16 mouse cellular contexts compared by ENCODE assay signal in genomic region chr8:115006561-115006960, GRCm38 (mm10).
DNase-seq lines count a peak whose midpoint lies in the region; ATAC-seq and TF ChIP-seq lines count a peak whose summit lies in the region.
"Had no signal": no experiment of that assay in that cellular context is flagged by ENCODE, and none has a peak within 500 bp of the region (broad histone marks: within the 10 kb centered on the region; RNA-seq: fewer than 3 reads in every experiment).

No protein-coding gene starts in this region.

- TF ChIP-seq CTCF in intestine, postnatal 0 days (IDR thresholded peaks at IDR 0.05; ENCODE audit: low read depth): no peak
- TF ChIP-seq CTCF in cerebellum, adult 2 months (IDR thresholded peaks at IDR 0.05; ENCODE audit: borderline replicate concordance, insufficient read depth, low read depth, low read length): no peak

- H3K36me3 ChIP-seq in midbrain, embryonic 10.5 days: no peaks in the 10 kb centered on the region
- H3K36me3 ChIP-seq in midbrain, embryonic 13.5 days: no peaks in the 10 kb centered on the region
- H3K36me3 ChIP-seq in intestine, postnatal 0 days (ENCODE audit: control insufficient read depth, insufficient read depth): no peaks in the 10 kb centered on the region
- H3K36me3 ChIP-seq: forebrain, embryonic 12.5 days had no signal

- no peaks in the 10 kb centered on the region for H3K9me3 ChIP-seq in midbrain, embryonic 10.5 days (replicated peaks)
- H3K9me3 ChIP-seq in midbrain, embryonic 13.5 days: no peaks in the 10 kb centered on the region
- no peaks in the 10 kb centered on the region for H3K9me3 ChIP-seq in intestine, postnatal 0 days (ENCODE audit: control insufficient read depth)
- H3K9me3 ChIP-seq: forebrain, embryonic 12.5 days had no signal

- DNase-seq in heart, postnatal 4 days: peak; percentile 24
- DNase-seq in heart, postnatal 25 days (ENCODE audit: low spot score): no peak
- peak; percentile 55 for DNase-seq in midbrain, embryonic 10.5 days (ENCODE audit: low spot score)
- DNase-seq in adrenal gland, postnatal 36 days: peak; percentile 40 to 45
- DNase-seq in mesoderm, embryonic 11.5 days (ENCODE audit: low read depth, low spot score): peak; percentile 63
- DNase-seq in cerebellum, adult 2 months: no peak
- DNase-seq: cerebellum, adult 11-12 months; gastrocnemius, postnatal 10 days; spleen, adult 18-20 months; thymus, postnatal 25 days had no signal

- H3K4me3 ChIP-seq in midbrain, embryonic 10.5 days: no peak overlapping the region
- no peak overlapping the region for H3K4me3 ChIP-seq in midbrain, embryonic 13.5 days (replicated peaks)
- no peak overlapping the region for H3K4me3 ChIP-seq in intestine, postnatal 0 days (ENCODE audit: low read depth, low read length)
- H3K4me3 ChIP-seq in cerebellum, adult 2 months (replicated peaks; ENCODE audit: insufficient read depth, low read depth, low read length): no peak overlapping the region
- H3K4me3 ChIP-seq: forebrain, embryonic 12.5 days had no signal

- ATAC-seq in midbrain, embryonic 13.5 days: no peak
- ATAC-seq in intestine, postnatal 0 days: no peak
- ATAC-seq: inflammation-experienced regulatory T-cells, adult 6 months; midbrain, embryonic 16.5 days had no signal

- intact Hi-C loops in heart, postnatal 25 days (cut with DNase I): no loop called here

- H3K9ac ChIP-seq in midbrain, embryonic 13.5 days (replicated peaks): no peak overlapping the region
- no peak overlapping the region for H3K9ac ChIP-seq in intestine, postnatal 0 days (ENCODE audit: low read depth, low read length)
- H3K9ac ChIP-seq: forebrain, embryonic 12.5 days; liver, embryonic 14.5 days had no signal

- H3K4me1 ChIP-seq in midbrain, embryonic 10.5 days: peaks cover 52% of the 10 kb centered on the region
- peaks cover 23% of the 10 kb centered on the region for H3K4me1 ChIP-seq in midbrain, embryonic 13.5 days (replicated peaks)
- no peaks in the 10 kb centered on the region for H3K4me1 ChIP-seq in intestine, postnatal 0 days (replicated peaks; ENCODE audit: control insufficient read depth, insufficient read depth, low read length)
- peaks cover 6% of the 10 kb centered on the region; the same call in 1 of the 2 replicates for H3K4me1 ChIP-seq in cerebellum, adult 2 months (ENCODE audit: control insufficient read depth, insufficient read depth, low read length)

- WGBS in midbrain, embryonic 10.5 days: 24% methylated on average over 8 of the region's 8 CpGs
- 27% methylated on average over 8 of the region's 8 CpGs for WGBS in midbrain, embryonic 13.5 days
- WGBS in intestine, postnatal 0 days: 81% methylated on average over 8 of the region's 8 CpGs
- WGBS in cerebellum, adult 2 months: 59% methylated on average over 8 of the region's 8 CpGs

- H3K4me2 ChIP-seq in midbrain, embryonic 13.5 days (replicated peaks): no peak overlapping the region
- H3K4me2 ChIP-seq in intestine, postnatal 0 days (replicated peaks; ENCODE audit: low read depth): no peak overlapping the region
- H3K4me2 ChIP-seq: forebrain, embryonic 12.5 days had no signal

- no peak for TF ChIP-seq POLR2A in cerebellum, adult 2 months (IDR thresholded peaks at IDR 0.05; ENCODE audit: borderline replicate concordance, insufficient read depth, low read length)

- peaks cover 25% of the 10 kb centered on the region for H3K27me3 ChIP-seq in midbrain, embryonic 10.5 days (ENCODE audit: low read depth, poor library complexity, severe bottlenecking)
- H3K27me3 ChIP-seq in midbrain, embryonic 13.5 days: peaks cover 10% of the 10 kb centered on the region
- no peaks in the 10 kb centered on the region for H3K27me3 ChIP-seq in intestine, postnatal 0 days (replicated peaks; ENCODE audit: control insufficient read depth, insufficient read depth, low read length)
- H3K27me3 ChIP-seq in cerebellum, adult 2 months (ENCODE audit: control insufficient read depth, insufficient read depth, low read length): no peaks in the 10 kb centered on the region; the same call in 1 of the 2 replicates

- peak overlapping the region; percentile 74 for H3K27ac ChIP-seq in midbrain, embryonic 10.5 days (replicated peaks)
- no peak overlapping the region for H3K27ac ChIP-seq in midbrain, embryonic 13.5 days
- no peak overlapping the region for H3K27ac ChIP-seq in intestine, postnatal 0 days (ENCODE audit: low read depth, low read length)
- H3K27ac ChIP-seq in cerebellum, adult 2 months (ENCODE audit: insufficient read depth, low read length): no peak overlapping the region
- H3K27ac ChIP-seq: forebrain, embryonic 12.5 days; liver, embryonic 14.5 days had no signal

Comparison
In these comparisons a context has a peak if more than half of its experiments do, and no peak if none do; other contexts are left out.
1. DNase-seq: peak in heart, postnatal 4 days (single experiment), midbrain, embryonic 10.5 days (single experiment), adrenal gland, postnatal 36 days (2 of 2) and mesoderm, embryonic 11.5 days (single experiment); none in heart, postnatal 25 days (single experiment) and cerebellum, adult 2 months (0 of 2).